Mouse (Mus musculus) neural tube, embryonic 13.5 days (tissue): Measurements from ENCODE around the gene Hist1h2ag. TPM values are rescaled to one million over a fixed set of nuclear protein-coding genes. Genes with fewer than 3 reads are reported as not detected.
"Not testable (repeated sequence)": the region's sequence is repeated elsewhere in the genome, so short reads cannot be mapped to it uniquely, and the experiment has no call there.

ENCODE experiments used
- ATAC-seq: fragments of 200-750 bp; cut with Nextera tagmentation; 2 replicates; pipeline ENCODE4 v1.8.0; 2017; ENCODE audit warnings: low read depth, mild to moderate bottlenecking, moderate TSS enrichment, moderate library complexity
- H3K27ac ChIP-seq: fragments of 300-500 bp; sonication (generic); replicated peaks from 2 replicates; pipeline ENCODE4 v1.5.1; 2015; ENCODE audit warnings: moderate library complexity, mild to moderate bottlenecking, inconsistent platforms
- H3K27me3 ChIP-seq: fragments of 300-500 bp; sonication (generic); 2 replicates; pipeline ENCODE4 v1.6.1; 2015; ENCODE audit warnings: mild to moderate bottlenecking, inconsistent platforms
- H3K36me3 ChIP-seq: fragments of 300-500 bp; sonication (generic); 2 replicates; pipeline ENCODE4 v1.6.1; 2015; ENCODE audit warnings: mild to moderate bottlenecking, inconsistent platforms
- H3K4me1 ChIP-seq: fragments of 300-500 bp; sonication (generic); replicated peaks from 2 replicates; pipeline ENCODE4 v1.6.1; 2015; ENCODE audit warnings: inconsistent platforms
- H3K4me2 ChIP-seq: fragments of 300-500 bp; sonication (generic); 2 replicates; pipeline ENCODE4 v1.6.1; 2015; ENCODE audit warnings: inconsistent platforms, mild to moderate bottlenecking, moderate library complexity
- H3K4me3 ChIP-seq: fragments of 300-500 bp; sonication (generic); 2 replicates; pipeline ENCODE4 v1.5.1; 2015; ENCODE audit warnings: mild to moderate bottlenecking, inconsistent platforms
- H3K9ac ChIP-seq: fragments of 300-500 bp; sonication (generic); 2 replicates; pipeline ENCODE4 v1.6.1; 2015; ENCODE audit warnings: moderate library complexity, mild to moderate bottlenecking, inconsistent platforms
- H3K9me3 ChIP-seq: fragments of 300-500 bp; sonication (generic); 2 replicates; pipeline ENCODE4 v1.6.1; 2016; ENCODE audit warnings: inconsistent platforms
- WGBS: fragments of 180-500 bp; shearing (Covaris S2); methylation state at CpG from one replicate; pipeline ENCODE4 v1.1.7; 2015; 5-methylcytosine and 5-hydroxymethylcytosine counted together
- polyA plus RNA-seq: library from polyadenylated mRNA; unstranded; fragments of >200 nt; fragmentation: Nextera tagmentation; extraction: Ambion mirVana; gene quantifications from 2 replicates; pipeline ENCODE4 v1.2.1, GENCODE M21; 2015

The Hist1h2ag gene
- 8.4 and 11.4 TPM in 2 replicates for polyA plus RNA-seq

GRCm38 (mm10) chr13:22042568-22043502 lies at the start of gene Hist1h2ag, which contains the start of gene Hist1h2bj:
Gene Hist1h2ag (minus strand): TSS chr13:22042944.
Gene Hist1h2bj (plus strand): TSS chr13:22043214.
- ATAC-seq = peak; percentile 94

DNA sequence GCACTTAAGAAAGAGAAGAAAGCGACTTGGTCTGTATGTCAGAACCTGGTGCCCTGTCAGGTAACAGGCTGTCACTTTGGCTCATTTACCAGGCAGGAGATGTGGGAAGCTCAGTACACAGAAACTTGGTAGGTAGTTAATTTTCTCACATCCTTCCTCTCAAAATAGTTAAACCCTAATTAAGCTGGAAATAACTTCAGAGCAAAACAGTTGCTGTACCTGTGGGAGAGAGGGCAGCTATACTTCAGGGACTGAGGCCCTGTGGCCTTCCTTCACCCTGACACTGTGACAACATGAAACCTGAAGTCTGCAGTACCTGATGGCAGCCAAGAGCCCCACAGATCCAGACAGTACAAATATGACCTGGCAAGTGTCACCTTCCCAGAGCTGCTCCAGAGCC lies 41.4 kb upstream of the Hist1h2ag start, which contains the start of gene Vmn1r188:
TSS of gene Vmn1r188 (plus strand) at position 301 of the 400 bp plus-strand sequence.
- 94% methylated on average over 1 of the region's 1 CpGs for WGBS
- not testable (repeated sequence) for H3K36me3 ChIP-seq, H3K4me2 ChIP-seq, H3K27ac ChIP-seq, H3K9ac ChIP-seq, H3K4me1 ChIP-seq, ATAC-seq, H3K9me3 ChIP-seq, H3K27me3 ChIP-seq, H3K4me3 ChIP-seq

More at GRCm38 (mm10) chr13:22042568-22043502, at the start of gene Hist1h2ag, which contains the start of gene Hist1h2bj:
- Histone ChIP-seq H3K4me1 (peaks cover 29% of the 10 kb centered on the region), H3K4me2 (peak within 1 kb of the TSS; percentile 78), H3K27ac (peak within 1 kb of the TSS; percentile 88), H3K9ac (peak within 1 kb of the TSS; percentile 67), H3K4me3 (peak within 1 kb of the TSS; percentile 39)
- not testable (repeated sequence) for H3K36me3 ChIP-seq, H3K9me3 ChIP-seq, H3K27me3 ChIP-seq
- WGBS = under 1% methylated on average over 45 of the region's 80 CpGs

GRCm38 (mm10) chr13:22063468-22063867 lies 20.7 kb upstream of the Hist1h2ag start:
- Histone ChIP-seq H3K36me3 (no peaks in the 10 kb centered on the region), H3K4me2 (no peak overlapping the region), H3K27ac (no peak overlapping the region), H3K9ac (no peak overlapping the region), H3K4me3 (no peak overlapping the region), H3K4me1 (no peaks in the 10 kb centered on the region), H3K9me3 (no peaks in the 10 kb centered on the region), H3K27me3 (no peaks in the 10 kb centered on the region)
- WGBS = 61% methylated on average over 1 of the region's 1 CpGs
- ATAC-seq = no peak

DNA sequence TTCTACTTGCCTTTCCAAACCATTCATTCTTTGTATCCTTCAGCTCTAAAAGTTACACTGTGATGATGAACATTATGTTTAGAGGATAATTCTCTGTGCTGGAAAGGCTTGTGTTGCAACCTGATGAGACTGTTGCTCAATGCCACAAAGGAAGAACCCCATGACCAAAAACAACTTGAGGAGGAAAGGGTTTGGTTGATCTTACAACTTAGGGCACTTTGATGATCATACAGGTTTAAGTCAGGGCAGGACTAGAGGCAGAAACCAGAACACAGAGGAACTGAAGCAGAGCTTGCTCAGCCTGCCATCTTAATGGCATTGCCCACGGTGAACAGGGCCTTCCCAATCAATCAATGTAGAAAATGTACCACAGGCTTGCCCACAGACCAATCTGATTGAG lies 18.7 kb upstream of the Hist1h2ag start:
- Histone ChIP-seq H3K4me3 (no peak overlapping the region), H3K27ac (no peak overlapping the region), H3K36me3 (no peaks in the 10 kb centered on the region), H3K4me2 (no peak overlapping the region), H3K9me3 (no peaks in the 10 kb centered on the region), H3K9ac (no peak overlapping the region), H3K4me1 (no peaks in the 10 kb centered on the region), H3K27me3 (no peaks in the 10 kb centered on the region)
- WGBS = 77% methylated on average over 1 of the region's 1 CpGs
- ATAC-seq = no peak

GRCm38 (mm10) chr13:22053754-22054153 lies 11.0 kb upstream of the Hist1h2ag start:
- ATAC-seq = no peak
- H3K36me3 ChIP-seq = no peaks in the 10 kb centered on the region
- 97% methylated on average over 1 of the region's 1 CpGs for WGBS
- H3K9me3 ChIP-seq = no peaks in the 10 kb centered on the region
- no peak overlapping the region for H3K9ac ChIP-seq
- no peaks in the 10 kb centered on the region for H3K27me3 ChIP-seq
- H3K4me3 ChIP-seq = no peak overlapping the region
- H3K4me2 ChIP-seq = no peak overlapping the region
- peaks cover 5% of the 10 kb centered on the region; the same call in 1 of the 2 replicates for H3K4me1 ChIP-seq
- no peak overlapping the region for H3K27ac ChIP-seq

- H3K27ac ChIP-seq = peak overlapping the region; percentile 91
- peak; percentile 41; the same call in 1 of the 2 replicates for ATAC-seq
- H3K4me2 ChIP-seq = peak overlapping the region; percentile 58
- H3K9ac ChIP-seq = peak overlapping the region; percentile 71
- H3K4me3 ChIP-seq = peak overlapping the region; percentile 55
- 10% methylated on average over 5 of the region's 5 CpGs for WGBS
- H3K27me3 ChIP-seq = no peaks in the 10 kb centered on the region
- peaks cover 5% of the 10 kb centered on the region; the same call in 1 of the 2 replicates for H3K4me1 ChIP-seq
- no peaks in the 10 kb centered on the region for H3K9me3 ChIP-seq
- no peaks in the 10 kb centered on the region for H3K36me3 ChIP-seq
Measured at GRCm38 (mm10) chr13:22051523-22051859, 8.7 kb upstream of the Hist1h2ag start.

- Histone ChIP-seq H3K4me1 (peaks cover 5% of the 10 kb centered on the region; the same call in 1 of the 2 replicates), H3K4me3 (peak overlapping the region; percentile 55), H3K9ac (peak overlapping the region; percentile 71), H3K27ac (peak overlapping the region; percentile 91), H3K36me3 (no peaks in the 10 kb centered on the region), H3K9me3 (no peaks in the 10 kb centered on the region), H3K27me3 (no peaks in the 10 kb centered on the region), H3K4me2 (peak overlapping the region; percentile 58)
- under 1% methylated on average over 52 of the region's 52 CpGs for WGBS
- peak; percentile 96 for ATAC-seq
Measured at GRCm38 (mm10) chr13:22050591-22051522, 8.1 kb upstream of the Hist1h2ag start.

- no peaks in the 10 kb centered on the region for H3K36me3 ChIP-seq
- H3K27me3 ChIP-seq = no peaks in the 10 kb centered on the region
- H3K4me2 ChIP-seq = peak overlapping the region; percentile 58
- H3K27ac ChIP-seq = peak overlapping the region; percentile 91
- H3K9me3 ChIP-seq = no peaks in the 10 kb centered on the region
- H3K4me1 ChIP-seq = peaks cover 5% of the 10 kb centered on the region; the same call in 1 of the 2 replicates
- peak; percentile 46 for ATAC-seq
- peak overlapping the region; percentile 55 for H3K4me3 ChIP-seq
- peak overlapping the region; percentile 71 for H3K9ac ChIP-seq
- under 1% methylated on average over 14 of the region's 14 CpGs for WGBS
Measured at GRCm38 (mm10) chr13:22049737-22050440, 7.1 kb upstream of the Hist1h2ag start.

DNA sequence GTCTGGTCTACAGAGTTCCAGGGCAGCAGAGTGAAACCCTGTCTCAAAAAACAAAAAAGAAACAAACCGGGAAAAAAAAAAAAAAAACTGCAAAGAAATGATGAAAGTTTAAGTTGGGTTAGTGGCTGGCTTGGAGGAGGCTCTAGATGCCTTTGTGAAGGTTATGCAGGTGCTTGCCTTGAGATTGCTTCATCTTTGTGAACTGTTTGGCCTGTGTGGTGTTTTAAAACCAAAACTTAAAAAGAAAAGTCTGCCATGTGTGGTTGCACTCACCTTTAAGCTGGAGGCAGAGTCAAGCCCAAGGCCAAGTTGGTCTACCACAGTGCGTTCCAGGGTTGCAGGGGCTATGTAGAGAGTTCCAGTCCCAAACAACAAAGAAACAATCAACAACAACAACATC lies 6.3 kb upstream of the Hist1h2ag start:
- Histone ChIP-seq H3K27me3 (no peaks in the 10 kb centered on the region), H3K27ac (no peak overlapping the region), H3K4me1 (peaks cover 10% of the 10 kb centered on the region), H3K9ac (no peak overlapping the region), H3K9me3 (no peaks in the 10 kb centered on the region), H3K4me3 (no peak overlapping the region), H3K4me2 (0 out of 2 replicates have a peak overlapping the region, but pooled peaks have one; percentile 16), H3K36me3 (no peaks in the 10 kb centered on the region)
- WGBS = 72% methylated on average over 2 of the region's 2 CpGs
- no peak for ATAC-seq

DNA sequence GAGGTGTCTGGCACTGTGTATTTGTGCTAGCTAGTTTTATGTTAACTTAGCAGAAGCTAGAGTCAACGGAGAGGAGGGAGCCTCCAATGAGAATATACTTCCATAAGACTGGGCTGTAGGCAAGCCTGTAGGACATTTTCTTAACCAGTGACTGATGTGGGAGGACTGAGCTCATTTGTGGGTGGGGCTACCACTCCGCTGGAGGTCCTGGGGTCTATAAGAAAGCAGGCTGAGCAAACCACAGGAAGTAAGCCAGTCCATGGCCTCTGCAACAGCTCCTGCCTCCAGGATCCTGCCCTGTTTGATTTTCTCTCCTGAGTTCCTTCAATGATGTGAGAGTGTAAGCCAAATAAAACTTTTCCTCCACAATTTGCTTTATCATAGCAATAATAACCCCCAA lies 2.6 kb upstream of the Hist1h2ag start:
- no peak overlapping the region for H3K4me3 ChIP-seq
- no peak overlapping the region for H3K9ac ChIP-seq
- H3K36me3 ChIP-seq = no peaks in the 10 kb centered on the region
- peaks cover 31% of the 10 kb centered on the region for H3K4me1 ChIP-seq
- H3K4me2 ChIP-seq = no peak overlapping the region
- no peak for ATAC-seq
- WGBS = 56% methylated on average over 2 of the region's 2 CpGs
- H3K9me3 ChIP-seq = no peaks in the 10 kb centered on the region
- H3K27ac ChIP-seq = no peak overlapping the region
- H3K27me3 ChIP-seq = no peaks in the 10 kb centered on the region
